In the genomic region with DNA sequence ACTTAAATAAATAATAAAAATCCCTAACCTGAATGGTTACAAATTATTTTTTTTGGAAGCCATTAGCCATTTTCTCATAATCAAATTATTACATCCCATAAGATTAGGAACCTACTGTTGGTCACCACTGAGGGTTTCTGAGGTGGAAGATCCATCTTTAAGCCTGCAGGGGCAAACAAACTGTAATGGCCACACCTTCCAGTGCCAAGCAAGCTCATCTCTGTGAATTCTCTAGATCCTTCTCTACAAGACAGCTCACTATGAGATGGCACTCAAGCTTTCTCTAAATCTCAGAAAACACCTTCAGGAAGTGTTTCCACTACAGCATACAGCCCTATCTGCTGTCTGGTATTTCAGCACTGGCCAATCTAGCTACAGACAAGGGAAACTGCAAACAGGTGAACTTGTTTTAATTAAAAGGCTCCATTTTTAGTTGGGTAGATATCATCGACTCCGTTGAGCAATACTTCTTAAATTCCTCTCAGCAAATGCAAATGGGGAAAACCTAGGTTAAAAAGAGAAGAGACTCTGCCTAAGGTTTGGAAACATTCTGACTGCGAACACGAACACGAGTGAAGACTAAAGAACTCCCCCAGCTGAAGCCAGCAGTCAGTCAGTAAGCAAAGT, we compare ENCODE assay signal across 12 mouse cellular contexts. TPM values are rescaled to one million over a fixed set of nuclear protein-coding genes. Genes with fewer than 3 reads are reported as not detected.
DNase-seq lines count a peak whose midpoint lies in the region; ATAC-seq and TF ChIP-seq lines count a peak whose summit lies in the region.
"Had no signal": no experiment of that assay in that cellular context is flagged by ENCODE, and none has a peak within 500 bp of the region (broad histone marks: within the 10 kb centered on the region; RNA-seq: fewer than 3 reads in every experiment).

No protein-coding gene starts in this region.

- intact Hi-C loops in heart, adult 2 months (cut with DNase I): loop anchor here (10.0 kb wide), 2 partner anchors 257 to 407 kb away; no protein-coding TSS in a partner anchor

- H3K4me1 ChIP-seq in forebrain, embryonic 16.5 days (replicated peaks; ENCODE audit: control insufficient read depth, insufficient read depth, low read length): peaks cover 28% of the 10 kb centered on the region
- H3K4me1 ChIP-seq in forebrain, embryonic 14.5 days (ENCODE audit: control insufficient read depth, insufficient read depth, low read length): peaks cover 19% of the 10 kb centered on the region
- H3K4me1 ChIP-seq in hindbrain, postnatal 0 days (ENCODE audit: insufficient read depth, low read length): no peaks in the 10 kb centered on the region
- H3K4me1 ChIP-seq in midbrain, postnatal 0 days (ENCODE audit: insufficient read depth, low read length): peaks cover 6% of the 10 kb centered on the region; the same call in 1 of the 2 replicates
- no peaks in the 10 kb centered on the region; the same call in 1 of the 2 replicates for H3K4me1 ChIP-seq in heart, adult 2 months (ENCODE audit: control insufficient read depth, insufficient read depth, low read length)
- peaks cover 28% of the 10 kb centered on the region for H3K4me1 ChIP-seq in liver, embryonic 12.5 days

- TF ChIP-seq EP300 in heart, adult 2 months (IDR thresholded peaks at IDR 0.05; ENCODE audit: insufficient read depth, low read depth, low read length): no peak

- no peak for TF ChIP-seq CTCF in hindbrain, postnatal 0 days (IDR thresholded peaks at IDR 0.05; ENCODE audit: low read depth)
- TF ChIP-seq CTCF in midbrain, postnatal 0 days (IDR thresholded peaks at IDR 0.05): no peak
- no peak for TF ChIP-seq CTCF in heart, adult 2 months (IDR thresholded peaks at IDR 0.05)

- H3K9me3 ChIP-seq in forebrain, embryonic 16.5 days (ENCODE audit: control insufficient read depth, low read length): no peaks in the 10 kb centered on the region
- H3K9me3 ChIP-seq in forebrain, embryonic 14.5 days (replicated peaks; ENCODE audit: control insufficient read depth, low read length): no peaks in the 10 kb centered on the region
- no peaks in the 10 kb centered on the region for H3K9me3 ChIP-seq in hindbrain, postnatal 0 days (ENCODE audit: low read length)
- no peaks in the 10 kb centered on the region for H3K9me3 ChIP-seq in midbrain, postnatal 0 days (ENCODE audit: low read length)
- H3K9me3 ChIP-seq in liver, embryonic 12.5 days (replicated peaks): no peaks in the 10 kb centered on the region
- H3K9me3 ChIP-seq: liver, embryonic 15.5 days had no signal

- ATAC-seq in forebrain, embryonic 16.5 days: no peak
- no peak for ATAC-seq in forebrain, embryonic 14.5 days
- ATAC-seq in hindbrain, postnatal 0 days: no peak
- ATAC-seq in midbrain, postnatal 0 days (ENCODE audit: low FRiP score): peak; percentile 0; the same call in 1 of the 2 replicates
- ATAC-seq in liver, embryonic 12.5 days: no peak
- ATAC-seq: Patski had no signal

- no peak overlapping the region for H3K4me2 ChIP-seq in forebrain, embryonic 16.5 days (ENCODE audit: low read length)
- no peak overlapping the region for H3K4me2 ChIP-seq in forebrain, embryonic 14.5 days (ENCODE audit: low read length)
- peak overlapping the region; percentile 61 for H3K4me2 ChIP-seq in hindbrain, postnatal 0 days (ENCODE audit: low read depth, low read length)
- peak overlapping the region; percentile 53 for H3K4me2 ChIP-seq in midbrain, postnatal 0 days (ENCODE audit: low read depth, low read length, poor library complexity, severe bottlenecking)
- H3K4me2 ChIP-seq in liver, embryonic 12.5 days: no peak overlapping the region

- no peak for DNase-seq in forebrain, embryonic 14.5 days (ENCODE audit: low spot score)
- DNase-seq in cerebellum, postnatal 25 days: peak; percentile 48 to 53
- DNase-seq in hindbrain, postnatal 0 days (ENCODE audit: low spot score): peak; percentile 35
- DNase-seq in midbrain, postnatal 0 days (ENCODE audit: low spot score): peak; percentile 29
- no peak for DNase-seq in heart, adult 2 months
- no peak for DNase-seq in urinary bladder, postnatal 14 days (ENCODE audit: low spot score)
- DNase-seq: B cell, adult 2 months had no signal

- H3K79me2 ChIP-seq in heart, adult 2 months (replicated peaks; ENCODE audit: control insufficient read depth, insufficient read depth, low read length): no peaks in the 10 kb centered on the region

- peaks cover 47% of the 10 kb centered on the region for H3K27me3 ChIP-seq in forebrain, embryonic 16.5 days (replicated peaks; ENCODE audit: control insufficient read depth, insufficient read depth, low read length)
- H3K27me3 ChIP-seq in forebrain, embryonic 14.5 days (replicated peaks; ENCODE audit: control insufficient read depth, insufficient read depth, low read length): peaks cover 72% of the 10 kb centered on the region
- no peaks in the 10 kb centered on the region for H3K27me3 ChIP-seq in hindbrain, postnatal 0 days (ENCODE audit: insufficient read depth, low read length)
- H3K27me3 ChIP-seq in midbrain, postnatal 0 days (ENCODE audit: insufficient read depth, low read length): no peaks in the 10 kb centered on the region
- peaks cover 2% of the 10 kb centered on the region; the same call in 1 of the 2 replicates for H3K27me3 ChIP-seq in heart, adult 2 months (ENCODE audit: control insufficient read depth, insufficient read depth, low read length)
- H3K27me3 ChIP-seq in liver, embryonic 12.5 days (replicated peaks): peaks cover 79% of the 10 kb centered on the region
- H3K27me3 ChIP-seq: Patski had no signal

- H3K27ac ChIP-seq in forebrain, embryonic 16.5 days (ENCODE audit: low read length): peak overlapping the region; percentile 7; the same call in 1 of the 2 replicates
- no peak overlapping the region for H3K27ac ChIP-seq in forebrain, embryonic 14.5 days (ENCODE audit: low read depth, low read length)
- H3K27ac ChIP-seq in hindbrain, postnatal 0 days: peak overlapping the region; percentile 97
- H3K27ac ChIP-seq in midbrain, postnatal 0 days (ENCODE audit: low read depth, low read length): peak overlapping the region; percentile 93
- H3K27ac ChIP-seq in heart, adult 2 months: no peak overlapping the region
- H3K27ac ChIP-seq in liver, embryonic 12.5 days: no peak overlapping the region
- H3K27ac ChIP-seq: liver, embryonic 15.5 days had no signal

- WGBS in forebrain, embryonic 16.5 days: 18% methylated on average over 5 of the region's 5 CpGs
- 3% methylated on average over 5 of the region's 5 CpGs for WGBS in forebrain, embryonic 14.5 days
- WGBS in hindbrain, postnatal 0 days: 24% methylated on average over 5 of the region's 5 CpGs
- 32% methylated on average over 5 of the region's 5 CpGs for WGBS in midbrain, postnatal 0 days
- 93% methylated on average over 5 of the region's 5 CpGs for WGBS in heart, adult 2 months
- WGBS in liver, embryonic 12.5 days (ENCODE audit: insufficient replicate concordance): 21% methylated on average over 5 of the region's 5 CpGs

- no peaks in the 10 kb centered on the region for H3K36me3 ChIP-seq in forebrain, embryonic 16.5 days (ENCODE audit: control insufficient read depth, insufficient read depth)
- H3K36me3 ChIP-seq in forebrain, embryonic 14.5 days (ENCODE audit: control insufficient read depth, insufficient read depth, low read length): no peaks in the 10 kb centered on the region
- no peaks in the 10 kb centered on the region for H3K36me3 ChIP-seq in hindbrain, postnatal 0 days (ENCODE audit: insufficient read depth, low read length)
- no peaks in the 10 kb centered on the region for H3K36me3 ChIP-seq in midbrain, postnatal 0 days (ENCODE audit: insufficient read depth, low read length)
- no peaks in the 10 kb centered on the region for H3K36me3 ChIP-seq in heart, adult 2 months (ENCODE audit: control insufficient read depth, insufficient read depth, low read length)
- no peaks in the 10 kb centered on the region for H3K36me3 ChIP-seq in liver, embryonic 12.5 days
- H3K36me3 ChIP-seq: liver, embryonic 15.5 days had no signal

- H3K9ac ChIP-seq in forebrain, embryonic 16.5 days (replicated peaks; ENCODE audit: low read depth, low read length): no peak overlapping the region
- H3K9ac ChIP-seq in forebrain, embryonic 14.5 days (ENCODE audit: low read length): no peak overlapping the region
- peak overlapping the region; percentile 80 for H3K9ac ChIP-seq in hindbrain, postnatal 0 days (replicated peaks; ENCODE audit: low read length)
- H3K9ac ChIP-seq in midbrain, postnatal 0 days (replicated peaks; ENCODE audit: low read length, poor library complexity, severe bottlenecking): peak overlapping the region; percentile 77
- H3K9ac ChIP-seq in heart, adult 2 months (ENCODE audit: low read depth, low read length): no peak overlapping the region
- no peak overlapping the region for H3K9ac ChIP-seq in liver, embryonic 12.5 days
- H3K9ac ChIP-seq: liver, embryonic 15.5 days had no signal

- no peak for TF ChIP-seq POLR2A in heart, adult 2 months (IDR thresholded peaks at IDR 0.05; ENCODE audit: insufficient read depth, low read depth, low read length)

- no peak overlapping the region for H3K4me3 ChIP-seq in forebrain, embryonic 16.5 days (replicated peaks; ENCODE audit: low read length)
- no peak overlapping the region for H3K4me3 ChIP-seq in forebrain, embryonic 14.5 days (ENCODE audit: low read depth, low read length)
- peak overlapping the region; percentile 51 for H3K4me3 ChIP-seq in hindbrain, postnatal 0 days (ENCODE audit: low read length)
- peak overlapping the region; percentile 54 for H3K4me3 ChIP-seq in midbrain, postnatal 0 days (ENCODE audit: low read depth, low read length)
- no peak overlapping the region for H3K4me3 ChIP-seq in heart, adult 2 months
- H3K4me3 ChIP-seq in liver, embryonic 12.5 days: no peak overlapping the region
- H3K4me3 ChIP-seq: liver, embryonic 15.5 days had no signal

RNA-seq across cellular contexts. Expression of gene Mab21l1, which starts 0.8 kb away (rescaled TPM):
- polyA plus RNA-seq in forebrain, embryonic 16.5 days (2015; fragmentation: Nextera tagmentation; extraction: Ambion mirVana): 17.5 and 32.2 TPM in 2 replicates
- 18.2 and 20.6 TPM in 2 replicates for polyA plus RNA-seq in forebrain, embryonic 14.5 days (2014; fragmentation: Nextera tagmentation; extraction: Ambion mirVana)
- total RNA-seq in hindbrain, postnatal 0 days (2014; rRNA removed): 132 and 137 TPM in 2 replicates
- polyA plus RNA-seq in hindbrain, postnatal 0 days (2015; fragmentation: Nextera tagmentation; extraction: Ambion mirVana): 175 and 179 TPM in 2 replicates
- total RNA-seq in midbrain, postnatal 0 days (2014; rRNA removed): 151 and 152 TPM in 2 replicates
- 131 and 148 TPM in 2 replicates for polyA plus RNA-seq in midbrain, postnatal 0 days (2015; fragmentation: Nextera tagmentation; extraction: Ambion mirVana)
- under 1 TPM; 0.09 to 0.13 TPM for total RNA-seq in heart, adult 2 months (2021)
- polyA plus RNA-seq in heart, adult 2 months (2012; rRNA removed): 0.09 and 0.16 TPM in 2 replicates
- polyA plus RNA-seq in liver, embryonic 12.5 days (2016; fragmentation: Nextera tagmentation; extraction: Ambion mirVana): 0.20 and 0.26 TPM in 2 replicates
- total RNA-seq: megakaryocyte, adult 5-6 weeks had no signal

Comparison
In these comparisons a context has a peak if more than half of its experiments do, and no peak if none do; other contexts are left out.
1. H3K27ac ChIP-seq: peak in forebrain, embryonic 16.5 days (single experiment), hindbrain, postnatal 0 days (single experiment) and midbrain, postnatal 0 days (single experiment); none in forebrain, embryonic 14.5 days (single experiment), heart, adult 2 months (single experiment) and liver, embryonic 12.5 days (single experiment).
2. H3K4me2 ChIP-seq: peak in hindbrain, postnatal 0 days (single experiment) and midbrain, postnatal 0 days (single experiment); none in forebrain, embryonic 16.5 days (single experiment), forebrain, embryonic 14.5 days (single experiment) and liver, embryonic 12.5 days (single experiment).
3. H3K4me3 ChIP-seq: peak in hindbrain, postnatal 0 days (single experiment) and midbrain, postnatal 0 days (single experiment); none in forebrain, embryonic 16.5 days (single experiment), forebrain, embryonic 14.5 days (single experiment), heart, adult 2 months (single experiment) and liver, embryonic 12.5 days (single experiment).
4. H3K9ac ChIP-seq: peak in hindbrain, postnatal 0 days (single experiment) and midbrain, postnatal 0 days (single experiment); none in forebrain, embryonic 16.5 days (single experiment), forebrain, embryonic 14.5 days (single experiment), heart, adult 2 months (single experiment) and liver, embryonic 12.5 days (single experiment).
5. DNase-seq: peak in cerebellum, postnatal 25 days (2 of 2), hindbrain, postnatal 0 days (single experiment) and midbrain, postnatal 0 days (single experiment); none in forebrain, embryonic 14.5 days (single experiment), heart, adult 2 months (0 of 2) and urinary bladder, postnatal 14 days (single experiment).
6. RNA of gene Mab21l1, which starts 0.8 kb away (polyA plus RNA-seq): 175 to 179 TPM in hindbrain, postnatal 0 days, 131 to 148 TPM in midbrain, postnatal 0 days, 17.5 to 32.2 TPM in forebrain, embryonic 16.5 days and 18.2 to 20.6 TPM in forebrain, embryonic 14.5 days; 0.20 to 0.26 TPM in liver, embryonic 12.5 days and 0.09 to 0.16 TPM in heart, adult 2 months; every median in the first group is over 10 times any median in the second.